Mouse (Mus musculus) naive thymus-derived CD4-positive, alpha-beta T cell, adult 2 months (primary cell): ENCODE measurements around the gene Asdurf.
A peak's percentile ranks its signal among the peaks of the same experiment; 100 is the strongest.
"Not testable (repeated sequence)": the region's sequence is repeated elsewhere in the genome, so short reads cannot be mapped to it uniquely, and the experiment has no call there.

Source experiments
- DNase-seq: peaks from one replicate; pipeline ENCODE4 v3.0.0-alpha.2; 2011; ENCODE audit warnings: low read depth

The Asdurf gene

DNA sequence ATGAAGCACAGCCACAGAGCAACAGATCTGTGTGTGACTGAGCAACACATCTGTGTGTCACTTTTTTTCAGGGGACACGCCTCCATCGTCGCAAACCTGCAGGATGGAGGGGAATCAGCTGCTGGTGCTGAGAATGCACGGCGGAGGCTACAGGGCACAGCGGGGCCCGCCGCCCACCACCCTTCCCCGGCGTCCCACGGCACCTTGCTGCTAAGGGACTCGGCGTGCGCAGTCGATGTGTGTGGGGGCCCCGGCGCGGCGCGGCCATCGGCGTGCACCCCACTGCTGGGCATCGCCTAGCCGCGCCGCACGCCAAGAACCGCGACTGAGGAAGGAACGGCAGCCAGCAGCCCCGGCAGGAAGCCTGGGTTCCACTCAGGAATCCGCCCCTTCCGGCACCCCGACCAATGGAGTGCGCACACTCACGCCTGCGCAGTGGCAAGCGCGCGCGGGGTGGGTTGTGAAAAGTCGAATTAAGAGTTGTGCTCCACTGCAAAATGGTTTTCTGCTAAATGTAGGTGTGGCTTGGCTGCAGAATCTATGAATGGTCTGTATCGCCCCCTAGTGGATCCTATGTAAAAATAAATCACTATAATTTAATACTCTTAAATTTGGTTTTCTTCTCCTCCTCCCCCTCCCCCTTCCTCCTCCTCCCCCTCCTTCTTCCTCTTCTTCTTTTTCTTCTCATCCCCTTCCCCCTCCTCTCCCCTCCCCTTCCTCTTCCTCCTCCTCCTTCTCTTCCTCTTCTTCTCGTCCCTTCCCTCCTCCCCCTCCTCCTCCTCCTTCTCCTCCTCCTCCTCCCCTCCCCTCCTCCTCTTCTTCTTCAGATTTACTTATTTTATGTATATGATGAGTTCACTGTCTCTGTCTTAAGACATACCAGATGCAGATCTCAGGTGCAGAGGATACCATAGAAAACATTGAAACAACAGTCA lies at the start of gene Asdurf, which contains the start of the genes Gm28551 and Asnsd1:
TSS of gene Asdurf (minus strand) at position 293 of the 935 bp plus-strand sequence.
TSS of gene Gm28551 (minus strand) at position 341 of the 935 bp plus-strand sequence.
TSS of gene Asnsd1 (minus strand) at position 426 of the 935 bp plus-strand sequence.
- peak; percentile 98 for DNase-seq

DNA sequence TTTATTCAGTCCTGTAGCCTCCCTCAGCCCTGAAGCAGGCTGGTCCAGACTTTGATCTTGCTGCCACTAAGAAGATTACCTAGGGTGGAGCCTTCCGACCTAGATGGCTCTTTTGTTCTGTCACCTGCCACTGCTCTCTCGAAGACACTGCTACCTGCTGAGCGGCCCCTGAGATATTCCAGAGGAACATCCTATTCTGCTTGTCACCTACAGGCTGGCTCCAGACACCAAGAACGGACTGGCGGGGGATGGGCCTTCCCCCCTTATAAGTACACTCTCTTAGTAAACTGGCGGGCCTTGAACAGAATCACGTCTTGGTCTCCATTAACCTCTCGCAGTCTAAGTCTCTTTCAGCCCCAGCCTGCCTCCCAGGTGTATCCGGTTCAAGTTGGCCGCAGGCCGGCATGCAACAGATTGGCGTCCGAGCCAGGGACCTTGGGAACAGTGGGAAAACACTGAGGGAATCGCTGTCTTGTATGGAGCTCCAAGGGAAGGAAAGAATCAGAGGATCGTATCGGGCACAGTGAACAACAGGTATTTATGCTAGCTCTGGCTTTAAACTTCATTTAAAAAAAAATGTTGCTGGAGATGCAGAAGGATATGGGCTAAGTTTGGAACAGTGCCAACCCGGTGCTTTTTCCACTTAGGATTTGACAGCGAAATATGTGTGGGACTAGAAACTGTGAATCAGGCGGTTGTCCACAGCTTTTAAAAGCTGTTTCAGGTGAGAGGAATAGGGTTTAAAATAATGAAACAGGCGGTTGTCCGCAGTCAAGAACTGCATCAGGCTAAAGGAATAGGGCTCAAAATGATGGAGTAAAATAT lies 41.7 kb upstream of the Asdurf start:
- DNase-seq = not testable (repeated sequence)

DNA sequence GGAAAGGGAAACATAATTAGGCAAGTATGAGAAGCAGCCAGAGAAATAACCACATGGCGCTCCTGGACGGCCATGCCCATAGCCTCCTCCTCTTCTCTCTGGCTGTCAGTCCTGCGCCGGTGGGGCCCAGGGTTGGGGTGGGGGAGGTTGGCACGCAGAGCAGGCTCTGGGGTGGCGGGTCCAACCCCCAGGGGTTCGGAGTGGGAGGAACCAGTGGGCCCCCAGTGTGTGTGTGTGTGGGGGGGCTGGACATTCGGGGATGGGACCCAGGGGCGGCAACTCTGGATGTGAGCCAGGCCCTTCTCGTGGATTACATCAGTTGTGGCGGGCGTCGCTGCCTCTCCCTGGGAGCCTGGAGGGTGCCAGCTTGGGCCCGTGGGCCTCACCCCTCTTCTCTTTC lies 36.3 kb upstream of the Asdurf start:
- DNase-seq = no peak

DNA sequence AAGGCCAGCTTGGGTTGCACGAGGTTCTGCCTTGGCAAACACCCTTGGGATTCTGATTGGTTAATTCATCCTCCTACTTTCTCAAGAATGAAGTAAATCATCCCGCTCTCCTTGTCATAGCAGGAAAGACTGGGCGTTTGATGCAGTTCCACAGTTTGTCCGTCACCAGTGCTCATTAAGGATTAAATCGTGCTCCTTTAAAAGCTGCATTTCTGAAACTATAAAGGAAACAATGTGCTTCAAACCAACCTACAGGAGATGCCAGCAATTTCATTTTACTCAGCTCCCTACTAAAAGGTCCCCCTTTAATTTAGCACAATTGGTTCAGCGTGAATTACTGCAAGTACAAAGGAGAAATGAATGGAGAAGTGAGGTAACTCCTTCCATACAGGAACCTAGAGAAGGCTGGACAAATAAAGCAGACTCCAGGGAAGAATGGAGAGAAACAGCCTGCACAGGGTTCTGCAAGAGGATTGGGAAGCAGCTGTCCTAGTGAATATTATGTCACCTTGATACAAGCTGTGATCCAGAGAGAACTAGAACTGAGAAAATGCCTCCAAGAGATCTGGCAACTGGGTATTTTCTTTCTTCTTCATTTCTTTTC lies 31.8 kb upstream of the Asdurf start:
- DNase-seq = no peak

DNA sequence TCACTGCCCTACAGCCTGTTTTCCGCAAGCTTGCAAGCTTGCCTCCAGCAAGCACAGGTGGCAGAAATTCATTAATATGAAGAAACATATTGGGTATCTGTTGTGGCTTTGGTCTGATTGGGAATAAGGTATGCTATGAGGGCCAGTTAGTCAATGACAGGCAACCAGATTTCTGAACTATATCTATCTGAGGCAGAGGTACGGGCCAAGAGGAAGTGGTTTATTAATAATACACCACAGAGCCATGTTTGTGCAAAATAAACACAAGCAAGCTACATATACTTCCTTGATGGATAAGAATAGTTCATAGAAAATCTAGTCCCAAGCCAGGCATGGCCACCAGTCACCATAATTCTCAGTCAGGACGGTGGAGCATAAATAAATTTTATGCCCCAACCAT lies 25.3 kb upstream of the Asdurf start:
- no peak for DNase-seq

DNA sequence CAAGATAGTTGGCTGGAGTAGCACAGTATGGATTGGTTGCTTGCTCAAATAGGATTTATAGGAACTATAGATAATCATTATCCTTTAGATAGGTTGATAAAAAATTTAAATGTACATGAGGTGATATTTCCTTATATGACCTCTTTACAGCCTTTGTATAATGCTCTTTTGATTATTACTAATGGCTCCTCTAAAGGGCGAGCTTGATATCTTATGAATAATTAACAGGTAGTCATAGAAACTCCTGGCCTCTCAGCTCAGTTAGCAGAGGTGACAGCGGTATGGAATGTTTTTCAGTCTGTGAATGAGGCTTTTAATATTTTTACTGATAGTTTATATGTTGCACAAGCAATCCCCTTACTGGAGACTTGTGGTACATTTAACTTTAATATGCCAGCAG lies 23.5 kb upstream of the Asdurf start:
- DNase-seq = not testable (repeated sequence)

DNA sequence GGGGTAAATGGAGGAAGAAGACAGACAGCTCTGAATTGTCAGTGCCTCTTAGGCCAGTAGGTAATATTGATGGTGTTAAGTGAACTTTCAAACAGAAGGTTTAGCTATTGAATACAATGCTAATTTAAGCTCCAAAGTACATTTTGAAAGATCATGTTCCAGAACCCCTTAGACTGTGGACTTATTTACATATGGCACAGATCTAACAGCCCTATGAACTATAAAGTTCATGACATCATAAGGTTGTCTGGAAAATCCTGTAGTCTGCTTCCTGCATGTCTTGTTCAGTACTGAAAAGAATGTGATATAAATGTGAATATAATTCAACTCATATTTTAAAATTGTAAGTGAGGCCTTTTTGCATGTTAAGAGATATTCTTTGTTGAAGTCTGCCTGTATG lies 6.6 kb upstream of the Asdurf start:
- no peak for DNase-seq

DNA sequence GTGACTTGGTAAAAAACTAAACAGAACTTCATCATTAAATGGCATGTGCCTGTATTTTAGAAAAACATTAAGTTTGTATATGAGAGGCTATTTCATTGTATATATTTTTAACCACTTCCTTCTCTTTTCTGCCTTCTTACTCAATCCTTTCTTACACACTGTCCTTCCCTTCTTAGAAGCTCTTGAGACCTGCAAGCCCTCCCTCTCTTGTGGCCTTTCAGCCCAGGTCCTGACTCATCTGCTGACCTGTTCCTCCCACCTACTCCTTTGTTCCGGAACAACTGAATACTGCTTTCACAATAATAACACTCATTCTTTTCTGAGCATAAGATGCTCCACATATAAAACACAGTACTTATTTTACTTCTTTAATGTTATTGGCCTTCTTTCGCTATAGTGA lies 11.3 kb downstream of the Asdurf start:
- DNase-seq = no peak

DNA sequence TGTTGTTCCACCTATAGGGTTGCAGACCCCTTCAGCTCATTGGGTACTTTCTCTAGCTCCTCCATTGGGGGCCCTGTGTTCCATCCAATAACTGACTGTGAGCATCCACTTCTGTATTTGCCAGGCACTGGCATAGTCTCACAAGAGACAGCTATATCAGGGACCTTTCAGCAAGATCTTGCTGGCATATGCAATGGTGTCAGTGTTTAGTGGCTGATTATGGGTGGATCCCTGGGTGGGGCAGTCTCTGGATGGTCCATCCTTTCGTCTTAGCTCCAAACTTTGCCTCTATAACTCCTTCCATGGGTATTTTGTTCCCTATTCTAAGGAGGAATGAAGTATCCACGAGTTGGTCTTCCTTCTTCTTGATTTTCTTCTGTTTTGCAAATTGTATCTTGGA lies 15.0 kb downstream of the Asdurf start:
- DNase-seq = not testable (repeated sequence)

DNA sequence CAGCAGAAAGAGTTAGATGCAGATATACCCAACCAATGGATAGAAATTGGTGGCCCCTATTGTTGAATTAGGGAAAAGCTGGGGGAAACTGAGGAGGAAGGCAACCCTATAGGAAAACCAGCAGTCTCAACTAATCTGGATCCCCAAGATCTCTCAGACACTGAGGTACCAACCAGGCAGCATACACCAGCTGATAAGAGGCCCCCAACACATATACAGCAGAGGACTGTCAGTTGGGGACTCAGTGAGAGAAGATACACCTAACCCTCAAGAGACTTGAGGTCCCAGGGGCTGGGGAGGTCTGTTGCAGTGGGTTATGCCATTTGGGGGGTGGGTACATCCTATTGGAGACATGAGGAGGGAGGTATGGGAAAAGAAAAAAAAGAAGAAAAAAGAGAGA lies 17.0 kb downstream of the Asdurf start:
- no peak for DNase-seq

DNA sequence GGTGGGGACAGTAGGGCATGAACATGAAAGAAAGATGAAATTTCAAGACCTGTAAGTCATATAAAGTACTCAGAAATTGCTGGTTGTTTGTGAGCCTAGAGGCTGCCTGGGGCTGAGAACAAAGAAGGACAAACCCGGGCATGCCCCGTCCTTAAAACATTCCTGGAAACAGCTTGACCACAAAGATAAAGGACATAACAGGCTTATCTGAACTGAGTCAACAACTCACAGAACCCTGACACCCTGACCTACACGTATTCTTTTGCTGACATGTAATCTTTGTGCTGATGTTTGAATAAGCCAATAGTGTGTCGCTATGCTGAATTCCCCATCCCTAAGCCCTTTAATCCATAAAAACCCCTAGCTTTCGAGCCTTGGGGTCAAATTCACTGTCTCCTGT lies 18.9 kb downstream of the Asdurf start:
- DNase-seq = not testable (repeated sequence)

DNA sequence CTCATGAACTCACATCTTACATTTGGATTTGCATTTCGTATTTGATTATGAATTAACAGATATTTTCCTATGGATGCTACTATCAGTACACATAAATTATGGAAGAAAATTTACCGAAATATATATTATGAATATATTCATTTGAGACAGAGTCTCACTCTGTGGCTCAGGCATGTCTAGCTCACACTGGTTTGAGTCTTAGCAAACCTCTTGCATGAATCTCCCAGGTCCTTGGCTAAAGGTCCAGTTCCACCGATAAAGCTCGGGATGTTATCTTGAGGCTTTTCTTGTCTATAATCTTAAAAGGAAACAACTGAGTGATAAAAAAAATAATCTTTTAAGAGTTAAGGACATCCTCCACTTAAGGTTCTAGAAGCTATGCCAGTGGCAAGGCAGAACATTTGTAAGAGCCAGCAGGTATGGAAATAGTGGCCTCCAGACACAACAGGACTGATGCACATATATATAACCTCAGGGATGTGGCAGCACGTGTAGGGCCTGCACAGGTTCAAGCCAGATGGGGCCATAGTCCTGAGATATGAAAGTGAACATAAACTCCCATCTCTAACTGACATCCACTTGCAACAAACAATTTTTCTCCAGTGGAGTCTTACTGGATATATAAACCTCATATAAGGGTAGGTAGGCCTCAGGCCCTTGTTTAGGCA lies 27.5 kb downstream of the Asdurf start:
- no peak for DNase-seq

DNA sequence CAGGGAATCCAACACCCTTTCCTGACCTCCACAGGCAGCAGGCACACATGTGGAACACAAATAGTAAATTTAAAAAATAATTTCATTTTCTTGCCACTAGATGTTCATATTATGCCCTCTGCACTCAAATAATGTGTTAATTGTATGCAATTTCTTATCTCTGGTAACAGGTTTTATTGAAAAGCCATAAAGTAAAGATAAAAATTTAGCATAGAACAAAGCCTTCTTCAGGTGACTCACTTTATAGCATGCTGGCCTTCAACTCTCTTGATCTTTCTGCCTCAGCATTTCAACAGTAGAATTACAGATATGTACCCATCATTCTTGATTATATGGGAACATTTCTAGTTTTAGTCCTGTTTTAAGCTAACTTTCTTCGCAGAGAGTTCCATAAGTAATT lies 28.1 kb downstream of the Asdurf start:
- DNase-seq = no peak

DNA sequence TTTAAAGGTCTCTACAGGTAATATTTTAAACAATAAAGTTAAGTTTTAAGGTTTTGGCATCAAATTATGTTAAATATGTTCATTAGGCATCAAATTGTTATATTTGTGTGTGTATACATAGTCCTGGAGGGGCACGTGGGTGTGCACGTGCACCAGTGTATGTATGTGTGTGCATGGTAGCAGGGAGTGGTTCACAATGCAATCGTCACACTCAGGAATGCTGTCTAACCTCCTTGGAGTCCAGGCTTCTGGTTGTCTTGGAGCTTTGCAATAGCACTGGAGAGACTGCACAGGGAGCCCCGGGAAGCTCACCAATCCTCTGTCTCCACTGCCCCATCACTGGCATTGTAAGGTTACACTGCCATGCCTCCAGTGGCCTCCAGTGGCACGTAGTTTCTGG lies 29.2 kb downstream of the Asdurf start:
- DNase-seq = no peak

DNA sequence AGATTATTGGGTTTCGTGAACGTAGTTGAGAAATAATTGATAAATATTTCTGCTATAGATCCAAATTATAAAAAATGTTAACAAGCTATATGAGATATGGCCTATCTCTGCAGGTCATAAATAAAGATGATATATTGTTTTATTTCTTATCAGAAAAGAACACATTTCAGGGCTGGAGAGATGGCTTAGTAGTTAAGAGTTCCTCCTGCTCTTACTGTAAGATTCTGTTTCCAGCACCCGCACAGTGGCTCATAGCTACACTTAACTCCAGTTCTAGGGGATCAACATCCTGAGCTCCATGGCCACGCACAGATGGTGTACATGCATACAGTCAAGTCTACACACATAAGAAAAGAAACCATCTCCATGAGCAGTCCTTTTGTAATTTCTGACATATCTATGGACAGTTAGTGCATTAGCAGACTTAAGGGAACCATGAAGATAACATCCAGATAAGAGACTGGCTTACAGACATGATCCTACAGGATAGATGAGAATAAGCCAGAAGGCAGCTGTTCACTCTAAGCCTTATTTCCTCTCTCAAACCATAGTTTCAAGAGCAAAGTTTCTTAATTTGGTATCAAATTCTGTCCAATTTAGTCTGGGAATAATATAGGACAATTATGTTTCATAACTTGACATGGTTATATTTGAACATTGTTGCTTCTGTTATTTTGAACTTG lies 30.6 kb downstream of the Asdurf start:
- no peak for DNase-seq

DNA sequence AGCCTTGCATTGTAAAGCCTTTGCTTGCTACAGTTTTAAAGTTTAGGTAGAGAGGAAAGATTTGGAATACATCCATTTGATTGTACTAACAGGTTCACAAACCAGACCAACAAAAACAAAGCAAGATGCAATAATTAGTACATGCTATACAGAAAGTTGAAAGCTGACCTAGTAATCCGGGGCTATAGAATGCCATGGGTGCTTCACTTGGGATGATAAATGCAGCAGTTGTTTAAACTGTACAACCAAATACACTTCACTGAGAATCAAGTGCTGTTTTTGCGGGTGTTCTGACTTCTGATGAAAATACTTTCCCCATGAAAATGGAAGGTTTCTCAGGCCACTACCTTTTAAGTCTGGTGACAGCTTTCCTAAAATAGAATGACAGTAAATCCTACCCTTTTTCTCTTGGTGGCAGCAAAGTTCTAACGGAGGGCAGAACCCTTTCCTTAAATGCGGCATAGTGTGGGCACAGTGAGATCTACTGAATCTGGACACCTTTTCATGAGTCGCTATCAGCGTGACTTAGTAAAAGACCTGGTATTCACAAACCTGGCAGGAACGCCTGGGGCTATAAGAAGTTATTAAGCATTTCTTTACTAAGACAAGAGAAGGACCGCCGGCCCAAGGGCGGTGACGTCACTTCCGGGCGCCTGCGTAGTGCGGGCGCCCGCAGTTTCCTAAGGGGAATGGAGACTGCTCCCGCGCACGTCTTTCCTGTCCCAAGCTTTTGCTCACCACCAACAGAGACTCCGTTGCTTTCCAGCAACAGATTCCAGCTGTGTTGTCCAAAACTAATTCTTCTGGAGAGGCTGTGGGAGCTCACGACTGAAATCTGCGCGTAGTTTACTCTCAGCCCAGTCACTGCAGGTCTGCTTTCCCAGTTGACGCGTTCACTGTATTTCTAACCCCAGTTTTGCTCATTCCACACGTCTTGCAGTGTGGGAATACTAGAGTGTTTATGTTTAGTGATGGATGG lies 39.1 kb downstream of the Asdurf start, which contains the start of gene Osgepl1:
TSS of gene Osgepl1 (plus strand) at position 636 of the 979 bp plus-strand sequence.
- DNase-seq = peak; percentile 88

DNA sequence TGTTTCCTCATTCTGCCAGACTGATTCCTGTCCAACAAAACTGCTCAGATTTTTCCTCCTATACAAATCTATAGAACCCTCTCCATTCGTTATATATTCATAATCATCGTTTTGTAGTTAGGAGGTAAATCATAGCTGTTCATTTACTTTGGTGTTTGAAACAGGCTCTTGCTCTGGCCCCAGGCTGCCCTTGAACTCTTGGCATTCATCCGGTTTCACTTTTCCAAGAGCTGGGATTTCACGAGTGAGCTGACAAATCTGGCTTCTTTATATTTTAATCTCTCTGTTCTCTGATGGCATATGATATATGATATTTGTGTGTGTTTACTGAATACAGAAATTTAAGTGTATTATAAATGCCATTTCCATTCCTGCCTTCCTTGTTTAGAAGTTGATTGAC lies 51.9 kb downstream of the Asdurf start:
- no peak for DNase-seq
